Mouse (Mus musculus) CH12F3 (cell line): Measurements from ENCODE around the gene Fbh1.

Source experiments
- in situ Hi-C: fragments of 300-500 bp; cut with MboI; formaldehyde crosslinking; loops from 2 replicates; pipeline ENCODE4 v1.14.3; 2020; ENCODE audit warnings: low sequenced_read_pairs

Gene Fbh1

DNA sequence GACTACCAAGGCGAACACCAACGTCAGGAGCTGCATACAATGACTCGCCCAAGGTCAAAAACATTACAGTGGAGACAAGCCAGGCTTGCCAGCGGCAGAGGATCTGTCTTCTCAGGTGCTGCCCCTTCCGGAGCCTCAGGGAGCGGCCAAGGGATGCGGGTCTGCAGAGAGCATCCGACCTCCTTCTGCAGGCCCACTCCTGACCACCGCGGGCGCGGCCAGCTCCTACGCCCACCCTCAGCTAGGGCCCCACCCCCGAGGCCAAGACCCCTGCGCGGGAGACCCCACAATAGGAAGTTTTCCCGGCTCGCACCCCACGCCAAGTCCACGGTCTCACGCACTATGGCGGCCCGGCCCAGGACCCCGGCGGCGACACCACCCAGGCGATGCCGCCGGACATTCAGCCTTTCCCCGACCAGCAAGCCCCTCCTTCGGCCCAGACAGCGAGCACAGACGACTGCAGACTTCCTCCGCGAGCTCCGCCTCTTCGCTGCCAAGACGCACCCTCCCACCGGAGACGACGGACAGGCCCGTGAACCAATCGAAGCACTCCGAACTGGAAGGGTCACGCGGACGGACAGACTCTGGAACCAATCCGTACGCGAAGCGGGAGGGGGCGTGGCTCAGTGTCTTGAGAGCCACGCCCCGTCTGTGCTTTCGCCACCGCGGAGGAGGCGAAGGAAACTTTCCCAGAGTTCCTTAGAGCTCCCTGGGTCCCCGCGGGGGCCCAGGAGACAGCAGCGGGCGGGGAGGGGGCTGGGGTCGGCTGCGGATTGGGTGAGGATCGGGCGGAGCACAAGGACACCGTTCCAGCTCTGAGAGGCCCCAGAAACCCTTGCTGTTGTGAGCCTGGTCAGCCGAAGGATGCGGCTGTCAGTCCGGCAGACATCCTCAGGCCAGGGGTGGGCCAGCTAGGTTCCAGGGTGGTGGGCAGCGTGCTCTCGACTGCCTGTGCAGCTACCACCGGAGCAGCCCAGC is at the start of gene Fbh1, which contains the start of gene Ankrd16:
Gene Fbh1, minus strand, starts transcription at position 492 of the 978 bp plus-strand sequence.
Gene Ankrd16, plus strand, starts transcription at position 786 of the 978 bp plus-strand sequence.
- in situ Hi-C loops, result no loop called here

DNA sequence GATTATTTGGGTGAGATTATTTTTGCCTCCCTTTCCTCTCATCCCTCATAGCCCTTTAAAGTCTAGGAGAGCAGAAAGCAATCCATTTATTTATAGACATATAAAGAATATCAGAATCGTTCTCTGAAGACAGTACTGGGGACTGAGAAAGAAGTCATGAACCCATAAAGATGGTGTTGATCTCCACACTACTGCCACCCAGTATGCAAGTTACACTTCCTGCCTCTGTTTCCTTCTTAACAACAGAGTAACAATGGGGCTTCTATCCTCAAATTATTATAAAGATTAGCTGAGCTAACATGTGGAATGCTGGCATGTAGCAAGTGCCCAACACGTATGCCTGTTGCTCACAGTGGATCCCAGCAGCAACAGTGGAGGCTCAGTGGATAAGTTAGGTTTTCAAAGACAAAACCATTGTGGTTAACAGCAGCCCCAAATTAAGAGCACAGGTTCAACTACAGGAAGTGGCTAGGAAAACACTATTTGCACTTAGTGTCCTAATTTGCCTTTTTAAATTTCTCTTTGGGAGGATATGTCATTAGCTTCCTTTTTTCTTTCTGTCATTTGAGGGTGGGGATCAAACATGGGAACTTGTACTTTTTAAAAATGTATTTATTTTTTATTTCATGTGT is 24.0 kb upstream of the Fbh1 start:
- in situ Hi-C loops, result no loop called here

GRCm38 (mm10) chr2:11797930-11798364 is 20.6 kb upstream of the Fbh1 start:
- in situ Hi-C loops, result no loop called here

- in situ Hi-C loops, result no loop called here
Observed at GRCm38 (mm10) chr2:11794668-11795067, 17.3 kb upstream of the Fbh1 start.

GRCm38 (mm10) chr2:11784159-11784558 is 6.8 kb upstream of the Fbh1 start:
- in situ Hi-C loops, result no loop called here

GRCm38 (mm10) chr2:11778087-11778823 is 873 bp upstream of the Fbh1 start:
- in situ Hi-C loops, result no loop called here

DNA sequence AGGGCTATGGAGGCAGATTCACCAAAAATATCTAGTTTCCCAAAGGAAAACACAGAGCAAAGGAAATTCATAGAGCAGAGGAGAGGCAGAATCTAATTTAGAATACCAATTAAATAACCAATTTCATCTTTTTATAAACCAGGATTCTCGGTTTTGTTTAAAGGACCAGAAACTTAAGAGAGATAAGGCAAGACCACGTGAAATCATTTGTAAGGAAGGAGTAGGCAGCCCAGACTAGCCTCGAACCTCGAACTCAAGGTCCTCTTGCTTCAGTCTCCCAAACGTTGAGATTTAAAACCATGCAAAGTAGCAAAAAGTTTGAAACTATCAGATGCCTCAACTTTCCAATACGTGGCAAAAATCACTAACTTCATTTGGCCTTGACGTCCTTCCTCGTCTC is 967 bp downstream of the Fbh1 start:
- in situ Hi-C loops, result no loop called here

DNA sequence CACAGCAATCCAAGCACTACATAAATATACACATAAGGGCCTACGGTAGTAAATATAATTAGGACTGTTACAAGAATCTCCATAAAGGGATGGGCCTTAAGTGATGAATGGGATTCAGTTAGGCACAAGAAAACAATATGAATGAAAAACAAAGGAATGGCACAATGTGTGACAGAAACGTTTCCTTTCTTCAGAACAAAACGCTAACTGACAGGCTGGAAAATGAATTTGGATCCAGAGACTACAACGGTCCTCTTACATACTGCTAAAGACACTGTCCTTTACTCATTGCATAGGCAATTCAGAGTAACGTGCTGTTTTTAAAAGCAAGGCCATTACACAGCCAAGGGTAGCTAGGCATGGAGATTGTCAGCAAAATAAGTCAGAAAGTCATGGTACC is 2.3 kb downstream of the Fbh1 start:
- in situ Hi-C loops, result no loop called here

GRCm38 (mm10) chr2:11774426-11774825 is 3.0 kb downstream of the Fbh1 start:
- in situ Hi-C loops, result no loop called here

GRCm38 (mm10) chr2:11772401-11772800 is 5.0 kb downstream of the Fbh1 start:
- in situ Hi-C loops, result no loop called here

- in situ Hi-C loops, result no loop called here
Observed at GRCm38 (mm10) chr2:11771701-11772100, 5.7 kb downstream of the Fbh1 start.

- in situ Hi-C loops, result no loop called here
Observed at GRCm38 (mm10) chr2:11767161-11767545, 10.2 kb downstream of the Fbh1 start.

DNA sequence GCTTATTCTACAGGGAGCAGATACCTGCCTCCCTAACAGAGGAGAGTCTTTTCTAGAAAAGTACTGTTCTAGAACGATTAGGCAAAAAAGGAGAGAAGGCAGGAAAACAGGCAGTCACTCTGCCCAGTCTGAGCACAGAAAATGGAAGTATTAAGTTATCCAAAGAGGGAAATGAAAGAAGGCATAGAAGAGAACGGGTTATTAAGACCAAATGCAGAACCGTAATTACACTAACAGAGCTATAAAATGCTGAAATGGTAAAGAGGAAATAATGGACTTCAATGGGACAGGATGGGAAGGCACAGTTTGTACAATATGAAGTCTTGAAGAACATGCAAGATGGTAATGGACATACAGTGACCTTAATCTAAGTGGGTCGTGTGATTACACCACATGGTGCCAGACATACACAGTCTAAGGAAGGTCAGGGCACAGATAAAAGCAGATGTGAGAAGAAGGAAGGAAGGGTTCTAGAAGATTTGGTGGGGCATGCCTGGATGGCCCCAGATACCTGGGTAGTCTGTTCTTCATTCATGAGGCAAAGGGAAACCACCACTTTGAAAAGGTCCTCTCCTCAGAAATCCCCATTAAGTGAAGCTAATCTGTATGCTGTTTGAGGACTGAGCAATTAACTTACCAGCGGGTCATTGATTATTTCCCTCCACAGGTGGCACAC is 10.8 kb downstream of the Fbh1 start:
- in situ Hi-C loops, result no loop called here

DNA sequence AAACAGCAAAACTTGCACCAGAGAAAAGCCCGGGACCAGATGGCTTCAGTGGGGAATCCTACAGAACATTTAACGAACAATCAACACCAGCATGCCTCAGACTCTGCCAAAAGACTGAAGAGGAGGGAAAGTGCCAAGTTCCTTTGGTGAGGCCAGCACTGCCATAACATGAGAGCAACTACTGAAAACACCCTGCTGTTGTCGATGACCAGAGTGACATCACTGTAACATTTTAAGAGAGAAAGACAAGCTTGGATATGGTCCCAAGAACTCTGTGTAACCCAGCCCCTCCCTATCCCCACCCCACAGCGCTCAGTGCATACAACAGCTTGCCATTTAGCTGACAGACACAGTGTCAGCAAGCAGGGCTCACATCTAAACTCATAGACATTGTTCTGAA is 11.7 kb downstream of the Fbh1 start:
- in situ Hi-C loops, result no loop called here

GRCm38 (mm10) chr2:11762541-11762940 is 14.8 kb downstream of the Fbh1 start:
- in situ Hi-C loops, result no loop called here

GRCm38 (mm10) chr2:11739516-11740051 is 37.8 kb downstream of the Fbh1 start:
- in situ Hi-C loops, result no loop called here

- in situ Hi-C loops, result no loop called here
Observed at GRCm38 (mm10) chr2:11738794-11739193, 38.6 kb downstream of the Fbh1 start.

GRCm38 (mm10) chr2:11735853-11736252 is 41.5 kb downstream of the Fbh1 start:
- in situ Hi-C loops, result no loop called here

GRCm38 (mm10) chr2:11732978-11733377 is 44.4 kb downstream of the Fbh1 start:
- in situ Hi-C loops, result no loop called here

- in situ Hi-C loops, result no loop called here
Observed at GRCm38 (mm10) chr2:11729091-11729490, 48.3 kb downstream of the Fbh1 start.
